Mouse (Mus musculus): ENCODE data around the gene 2310034G01Rik.

Gene 2310034G01Rik

GRCm38 (mm10) chr19:46300294-46301045, 49.6 kb downstream of the 2310034G01Rik start:
- no peak for DNase-seq (ENCODE audit: low read depth, low spot score)

Measured in WW6 (cell line).